Mouse (Mus musculus): ENCODE measurements around the gene Pcsk5.

The Pcsk5 gene

GRCm38 (mm10) chr19:17837471-17837859 lies at the start of gene Pcsk5:
TSS of gene Pcsk5 (minus strand) at chr19:17837632.
- peak; percentile 90 for DNase-seq

- peak; percentile 4 for DNase-seq
Observed at GRCm38 (mm10) chr19:17875804-17876203, 38.4 kb upstream of the Pcsk5 start.

GRCm38 (mm10) chr19:17874388-17874787 lies 37.0 kb upstream of the Pcsk5 start:
- DNase-seq = no peak

- DNase-seq = peak; percentile 10
Observed at GRCm38 (mm10) chr19:17873755-17874154, 36.3 kb upstream of the Pcsk5 start.

- no peak for DNase-seq
Observed at GRCm38 (mm10) chr19:17866317-17866891, 29.0 kb upstream of the Pcsk5 start.

GRCm38 (mm10) chr19:17860351-17861014 lies 23.1 kb upstream of the Pcsk5 start:
- DNase-seq = peak; percentile 2

- peak; percentile 63 for DNase-seq
Observed at GRCm38 (mm10) chr19:17856741-17857140, 19.3 kb upstream of the Pcsk5 start.

GRCm38 (mm10) chr19:17848417-17848816 lies 11.0 kb upstream of the Pcsk5 start:
- DNase-seq = no peak

- no peak for DNase-seq
Observed at GRCm38 (mm10) chr19:17845967-17846366, 8.5 kb upstream of the Pcsk5 start.

GRCm38 (mm10) chr19:17841586-17841985 lies 4.2 kb upstream of the Pcsk5 start:
- DNase-seq = no peak

GRCm38 (mm10) chr19:17839856-17840255 lies 2.4 kb upstream of the Pcsk5 start:
- DNase-seq = peak; percentile 13

GRCm38 (mm10) chr19:17836566-17837470 lies 614 bp downstream of the Pcsk5 start:
- peak; percentile 13 for DNase-seq

GRCm38 (mm10) chr19:17835681-17836565 lies 1.5 kb downstream of the Pcsk5 start:
- peak; percentile 57 for DNase-seq

- DNase-seq = no peak
Observed at GRCm38 (mm10) chr19:17834894-17835293, 2.5 kb downstream of the Pcsk5 start.

- no peak for DNase-seq
Observed at GRCm38 (mm10) chr19:17831376-17831775, 6.1 kb downstream of the Pcsk5 start.

GRCm38 (mm10) chr19:17828414-17828813 lies 9.0 kb downstream of the Pcsk5 start:
- DNase-seq = no peak

GRCm38 (mm10) chr19:17826694-17827093 lies 10.7 kb downstream of the Pcsk5 start:
- no peak for DNase-seq

- DNase-seq = no peak
Observed at GRCm38 (mm10) chr19:17820046-17820445, 17.4 kb downstream of the Pcsk5 start.

GRCm38 (mm10) chr19:17819081-17819480 lies 18.4 kb downstream of the Pcsk5 start:
- DNase-seq = no peak

- DNase-seq = no peak
Observed at GRCm38 (mm10) chr19:17815062-17815461, 22.4 kb downstream of the Pcsk5 start.

GRCm38 (mm10) chr19:17813449-17813990 lies 23.9 kb downstream of the Pcsk5 start:
- DNase-seq = no peak

GRCm38 (mm10) chr19:17812661-17813060 lies 24.8 kb downstream of the Pcsk5 start:
- no peak for DNase-seq
